Mouse (Mus musculus): ENCODE measurements around the gene Dusp15. TPM values are rescaled to one million over a fixed set of nuclear protein-coding genes. Genes with fewer than 3 reads are reported as not detected.

The Dusp15 gene
- polyA plus RNA-seq (2014; fragmentation: Nextera tagmentation; extraction: Ambion mirVana): 0.80 and 0.99 TPM in 2 replicates

GRCm38 (mm10) chr2:152951065-152951849 is at the start of gene Dusp15:
Dusp15 (minus strand) TSS chr2:152951698.
- peak; percentile 69 for ATAC-seq (replicated peaks; ENCODE audit: low FRiP score)
- H3K36me3 ChIP-seq (ENCODE audit: control insufficient read depth, insufficient read depth, low read length): no peaks in the 10 kb centered on the region
- H3K27ac ChIP-seq (ENCODE audit: low read depth, low read length): no peak within 1 kb of the TSS
- H3K27me3 ChIP-seq (ENCODE audit: control insufficient read depth, insufficient read depth, low read length): peaks cover 9% of the 10 kb centered on the region
- H3K4me1 ChIP-seq (replicated peaks; ENCODE audit: control insufficient read depth, insufficient read depth, low read length): no peaks in the 10 kb centered on the region
- 1% methylated on average over 50 of the region's 54 CpGs for WGBS
- H3K9ac ChIP-seq (ENCODE audit: low read length): peak within 1 kb of the TSS; percentile 75
- peak within 1 kb of the TSS; percentile 97 for H3K4me2 ChIP-seq (ENCODE audit: low read depth, low read length, severe bottlenecking)
- peak within 1 kb of the TSS; percentile 63 for H3K4me3 ChIP-seq (ENCODE audit: low read depth, low read length)
- DNase-seq (ENCODE audit: low spot score): peak; percentile 76
- H3K9me3 ChIP-seq (ENCODE audit: control insufficient read depth, low read length): no peaks in the 10 kb centered on the region

GRCm38 (mm10) chr2:152997046-152997445 is 45.5 kb upstream of the Dusp15 start:
- no peak overlapping the region for H3K4me2 ChIP-seq (ENCODE audit: low read depth, low read length, severe bottlenecking)
- no peaks in the 10 kb centered on the region for H3K9me3 ChIP-seq (ENCODE audit: control insufficient read depth, low read length)
- H3K4me3 ChIP-seq (ENCODE audit: low read depth, low read length): no peak overlapping the region
- H3K27ac ChIP-seq (ENCODE audit: low read depth, low read length): no peak overlapping the region
- no peaks in the 10 kb centered on the region for H3K27me3 ChIP-seq (ENCODE audit: control insufficient read depth, insufficient read depth, low read length)
- no peaks in the 10 kb centered on the region for H3K4me1 ChIP-seq (replicated peaks; ENCODE audit: control insufficient read depth, insufficient read depth, low read length)
- H3K9ac ChIP-seq (ENCODE audit: low read length): no peak overlapping the region
- no peaks in the 10 kb centered on the region for H3K36me3 ChIP-seq (ENCODE audit: control insufficient read depth, insufficient read depth, low read length)
- WGBS: 79% methylated on average over 4 of the region's 4 CpGs
- DNase-seq (ENCODE audit: low spot score) (no peak), ATAC-seq (replicated peaks; ENCODE audit: low FRiP score) (no peak)

- DNase-seq (ENCODE audit: low spot score) (no peak), ATAC-seq (replicated peaks; ENCODE audit: low FRiP score) (no peak)
- H3K9me3 ChIP-seq (ENCODE audit: control insufficient read depth, low read length): no peaks in the 10 kb centered on the region
- H3K36me3 ChIP-seq (ENCODE audit: control insufficient read depth, insufficient read depth, low read length): no peaks in the 10 kb centered on the region
- 86% methylated on average over 9 of the region's 9 CpGs for WGBS
- no peak overlapping the region for H3K27ac ChIP-seq (ENCODE audit: low read depth, low read length)
- H3K9ac ChIP-seq (ENCODE audit: low read length): no peak overlapping the region
- no peaks in the 10 kb centered on the region for H3K27me3 ChIP-seq (ENCODE audit: control insufficient read depth, insufficient read depth, low read length)
- no peak overlapping the region for H3K4me3 ChIP-seq (ENCODE audit: low read depth, low read length)
- no peaks in the 10 kb centered on the region for H3K4me1 ChIP-seq (replicated peaks; ENCODE audit: control insufficient read depth, insufficient read depth, low read length)
- no peak overlapping the region for H3K4me2 ChIP-seq (ENCODE audit: low read depth, low read length, severe bottlenecking)
Measured at GRCm38 (mm10) chr2:152991529-152991928, 40.0 kb upstream of the Dusp15 start.

- Histone ChIP-seq H3K4me3 (ENCODE audit: low read depth, low read length) (no peak overlapping the region), H3K36me3 (ENCODE audit: control insufficient read depth, insufficient read depth, low read length) (no peaks in the 10 kb centered on the region), H3K4me1 (replicated peaks; ENCODE audit: control insufficient read depth, insufficient read depth, low read length) (no peaks in the 10 kb centered on the region), H3K9me3 (ENCODE audit: control insufficient read depth, low read length) (no peaks in the 10 kb centered on the region), H3K9ac (ENCODE audit: low read length) (no peak overlapping the region), H3K4me2 (ENCODE audit: low read depth, low read length, severe bottlenecking) (no peak overlapping the region), H3K27ac (ENCODE audit: low read depth, low read length) (no peak overlapping the region), H3K27me3 (ENCODE audit: control insufficient read depth, insufficient read depth, low read length) (no peaks in the 10 kb centered on the region)
- 24% methylated on average over 1 of the region's 1 CpGs for WGBS
- DNase-seq (ENCODE audit: low spot score) (no peak), ATAC-seq (replicated peaks; ENCODE audit: low FRiP score) (no peak)
Measured at GRCm38 (mm10) chr2:152985582-152985981, 34.1 kb upstream of the Dusp15 start.

GRCm38 (mm10) chr2:152976991-152977390 is 25.5 kb upstream of the Dusp15 start:
- Histone ChIP-seq H3K9ac (ENCODE audit: low read length) (no peak overlapping the region), H3K4me1 (replicated peaks; ENCODE audit: control insufficient read depth, insufficient read depth, low read length) (no peaks in the 10 kb centered on the region), H3K36me3 (ENCODE audit: control insufficient read depth, insufficient read depth, low read length) (no peaks in the 10 kb centered on the region), H3K9me3 (ENCODE audit: control insufficient read depth, low read length) (no peaks in the 10 kb centered on the region), H3K27ac (ENCODE audit: low read depth, low read length) (no peak overlapping the region), H3K4me3 (ENCODE audit: low read depth, low read length) (no peak overlapping the region), H3K27me3 (ENCODE audit: control insufficient read depth, insufficient read depth, low read length) (no peaks in the 10 kb centered on the region), H3K4me2 (ENCODE audit: low read depth, low read length, severe bottlenecking) (no peak overlapping the region)
- ATAC-seq (replicated peaks; ENCODE audit: low FRiP score) (no peak), DNase-seq (ENCODE audit: low spot score) (no peak)
- WGBS: 52% methylated on average over 3 of the region's 3 CpGs

GRCm38 (mm10) chr2:152965555-152965954 is 14.1 kb upstream of the Dusp15 start:
- Histone ChIP-seq H3K4me2 (ENCODE audit: low read depth, low read length, severe bottlenecking) (no peak overlapping the region), H3K4me1 (replicated peaks; ENCODE audit: control insufficient read depth, insufficient read depth, low read length) (no peaks in the 10 kb centered on the region; the same call in 1 of the 2 replicates), H3K27ac (ENCODE audit: low read depth, low read length) (no peak overlapping the region), H3K9me3 (ENCODE audit: control insufficient read depth, low read length) (no peaks in the 10 kb centered on the region), H3K4me3 (ENCODE audit: low read depth, low read length) (no peak overlapping the region), H3K36me3 (ENCODE audit: control insufficient read depth, insufficient read depth, low read length) (no peaks in the 10 kb centered on the region), H3K27me3 (ENCODE audit: control insufficient read depth, insufficient read depth, low read length) (no peaks in the 10 kb centered on the region), H3K9ac (ENCODE audit: low read length) (no peak overlapping the region)
- ATAC-seq (replicated peaks; ENCODE audit: low FRiP score) (no peak), DNase-seq (ENCODE audit: low spot score) (no peak)
- WGBS: 71% methylated on average over 4 of the region's 4 CpGs

GRCm38 (mm10) chr2:152962091-152962793 is 10.7 kb upstream of the Dusp15 start, which contains the start of gene Ttll9:
Ttll9 (plus strand) TSS chr2:152962485.
- WGBS: 1% methylated on average over 34 of the region's 34 CpGs
- ATAC-seq (replicated peaks; ENCODE audit: low FRiP score) (peak; percentile 96), DNase-seq (ENCODE audit: low spot score) (peak; percentile 86)
- peak within 1 kb of the TSS; percentile 43 for H3K4me3 ChIP-seq (ENCODE audit: low read depth, low read length)
- H3K27ac ChIP-seq (ENCODE audit: low read depth, low read length): no peak within 1 kb of the TSS
- no peaks in the 10 kb centered on the region for H3K9me3 ChIP-seq (ENCODE audit: control insufficient read depth, low read length)
- peak within 1 kb of the TSS; percentile 52 for H3K9ac ChIP-seq (ENCODE audit: low read length)
- H3K4me1 ChIP-seq (replicated peaks; ENCODE audit: control insufficient read depth, insufficient read depth, low read length): no peaks in the 10 kb centered on the region; the same call in 1 of the 2 replicates
- peak within 1 kb of the TSS; percentile 76 for H3K4me2 ChIP-seq (ENCODE audit: low read depth, low read length, severe bottlenecking)
- H3K36me3 ChIP-seq (ENCODE audit: control insufficient read depth, insufficient read depth, low read length): no peaks in the 10 kb centered on the region
- no peaks in the 10 kb centered on the region for H3K27me3 ChIP-seq (ENCODE audit: control insufficient read depth, insufficient read depth, low read length)

GRCm38 (mm10) chr2:152958116-152958515 is 6.6 kb upstream of the Dusp15 start:
- no peak overlapping the region for H3K4me2 ChIP-seq (ENCODE audit: low read depth, low read length, severe bottlenecking)
- no peaks in the 10 kb centered on the region for H3K9me3 ChIP-seq (ENCODE audit: control insufficient read depth, low read length)
- no peak for DNase-seq (ENCODE audit: low spot score)
- no peak overlapping the region for H3K27ac ChIP-seq (ENCODE audit: low read depth, low read length)
- ATAC-seq (replicated peaks; ENCODE audit: low FRiP score): no peak
- H3K4me3 ChIP-seq (ENCODE audit: low read depth, low read length): no peak overlapping the region
- WGBS: 84% methylated on average over 3 of the region's 3 CpGs
- no peaks in the 10 kb centered on the region; the same call in 1 of the 2 replicates for H3K4me1 ChIP-seq (replicated peaks; ENCODE audit: control insufficient read depth, insufficient read depth, low read length)
- no peaks in the 10 kb centered on the region for H3K36me3 ChIP-seq (ENCODE audit: control insufficient read depth, insufficient read depth, low read length)
- H3K27me3 ChIP-seq (ENCODE audit: control insufficient read depth, insufficient read depth, low read length): peaks cover 4% of the 10 kb centered on the region; the same call in 1 of the 2 replicates
- no peak overlapping the region for H3K9ac ChIP-seq (ENCODE audit: low read length)

All from forebrain, embryonic 11.5 days (tissue).